Mouse (Mus musculus) embryonic facial prominence, embryonic 10.5 days (tissue): ENCODE data around the gene Mcm5. TPM values are rescaled to one million over a fixed set of nuclear protein-coding genes. Genes with fewer than 3 reads are reported as not detected.

Experiments
- DNase-seq: peaks from one replicate; pipeline ENCODE4 v3.0.0-alpha.2; 2017; ENCODE audit warnings: low spot score
- H3K27ac ChIP-seq: fragments of 300-500 bp; sonication (generic); replicated peaks from 2 replicates; pipeline ENCODE4 v1.5.1; 2016; ENCODE audit warnings: mild to moderate bottlenecking
- H3K27me3 ChIP-seq: fragments of 300-500 bp; sonication (generic); replicated peaks from 2 replicates; pipeline ENCODE4 v1.6.1; 2016; ENCODE audit warnings: low read depth, mild to moderate bottlenecking; ENCODE audit not compliant: poor library complexity, severe bottlenecking
- H3K36me3 ChIP-seq: fragments of 300-500 bp; sonication (generic); replicated peaks from 2 replicates; pipeline ENCODE4 v1.6.1; 2016; ENCODE audit warnings: mild to moderate bottlenecking, moderate library complexity
- H3K4me1 ChIP-seq: fragments of 300-500 bp; sonication (generic); 2 replicates; pipeline ENCODE4 v1.6.1; 2016
- H3K4me3 ChIP-seq: fragments of 300-500 bp; sonication (generic); 2 replicates; pipeline ENCODE4 v1.5.1; 2016; ENCODE audit warnings: mild to moderate bottlenecking, moderate library complexity
- H3K9me3 ChIP-seq: fragments of 300-500 bp; sonication (generic); 2 replicates; pipeline ENCODE4 v1.6.1; 2016; ENCODE audit warnings: mild to moderate bottlenecking
- WGBS: fragments of 180-500 bp; shearing (Covaris S2); methylation state at CpG from one replicate; pipeline ENCODE4 v1.1.7; 2016; 5-methylcytosine and 5-hydroxymethylcytosine counted together
- polyA plus RNA-seq: library from polyadenylated mRNA; unstranded; fragments of >200 nt; fragmentation: Nextera tagmentation; extraction: Ambion mirVana; gene quantifications from 2 replicates; pipeline ENCODE4 v1.2.1, GENCODE M21; 2016

Mcm5 gene
- polyA plus RNA-seq, 1 experiment from 2014 or later, result 312 TPM

GRCm38 (mm10) chr8:75082181-75082805 is 27.1 kb upstream of the Mcm5 start:
- Histone ChIP-seq H3K27me3 (no peaks in the 10 kb centered on the region), H3K9me3 (no peaks in the 10 kb centered on the region), H3K4me3 (no peak overlapping the region), H3K36me3 (no peaks in the 10 kb centered on the region), H3K4me1 (peaks cover 10% of the 10 kb centered on the region), H3K27ac (no peak overlapping the region)
- WGBS, result 85% methylated on average over 6 of the region's 6 CpGs
- no peak for DNase-seq

- Histone ChIP-seq H3K27me3 (no peaks in the 10 kb centered on the region), H3K4me1 (peaks cover 11% of the 10 kb centered on the region), H3K4me3 (peak overlapping the region; percentile 52), H3K9me3 (no peaks in the 10 kb centered on the region), H3K27ac (peak overlapping the region; percentile 65), H3K36me3 (no peaks in the 10 kb centered on the region)
- 7% methylated on average over 17 of the region's 17 CpGs for WGBS
- DNase-seq, result peak; percentile 94
Observed at GRCm38 (mm10) chr8:75083846-75084245, 25.5 kb upstream of the Mcm5 start.

- no peak for DNase-seq
- peak overlapping the region; percentile 65 for H3K27ac ChIP-seq
- WGBS, result 79% methylated on average over 3 of the region's 3 CpGs
Observed at GRCm38 (mm10) chr8:75084382-75085064, 24.8 kb upstream of the Mcm5 start.

GRCm38 (mm10) chr8:75086002-75086401 is 23.4 kb upstream of the Mcm5 start:
- H3K27ac ChIP-seq, result no peak overlapping the region
- H3K4me3 ChIP-seq, result no peak overlapping the region
- peaks cover 22% of the 10 kb centered on the region for H3K4me1 ChIP-seq
- 88% methylated on average over 2 of the region's 2 CpGs for WGBS
- H3K27me3 ChIP-seq, result 0 out of 2 replicates have a peak, but pooled peaks cover 3% of the 10 kb centered on the region
- H3K9me3 ChIP-seq, result no peaks in the 10 kb centered on the region
- no peak for DNase-seq
- H3K36me3 ChIP-seq, result no peaks in the 10 kb centered on the region

More at GRCm38 (mm10) chr8:75084382-75085064, 24.8 kb upstream of the Mcm5 start:
- Histone ChIP-seq H3K9me3 (no peaks in the 10 kb centered on the region), H3K27me3 (no peaks in the 10 kb centered on the region), H3K4me1 (peaks cover 18% of the 10 kb centered on the region), H3K4me3 (peak overlapping the region; percentile 52; the same call in 1 of the 2 replicates), H3K36me3 (no peaks in the 10 kb centered on the region)

GRCm38 (mm10) chr8:75087127-75087526 is 22.2 kb upstream of the Mcm5 start:
- Histone ChIP-seq H3K4me3 (no peak overlapping the region), H3K9me3 (no peaks in the 10 kb centered on the region), H3K27me3 (0 out of 2 replicates have a peak, but pooled peaks cover 3% of the 10 kb centered on the region), H3K36me3 (no peaks in the 10 kb centered on the region), H3K27ac (no peak overlapping the region), H3K4me1 (peaks cover 22% of the 10 kb centered on the region)
- DNase-seq, result no peak

- DNase-seq, result peak; percentile 74
- Histone ChIP-seq H3K27ac (peak overlapping the region; percentile 83), H3K4me1 (peaks cover 20% of the 10 kb centered on the region), H3K4me3 (peak overlapping the region; percentile 38; the same call in 1 of the 2 replicates), H3K27me3 (0 out of 2 replicates have a peak, but pooled peaks cover 3% of the 10 kb centered on the region), H3K36me3 (no peaks in the 10 kb centered on the region), H3K9me3 (no peaks in the 10 kb centered on the region)
- WGBS, result 29% methylated on average over 6 of the region's 6 CpGs
Observed at GRCm38 (mm10) chr8:75088989-75089881, 20.1 kb upstream of the Mcm5 start.

- no peaks in the 10 kb centered on the region for H3K9me3 ChIP-seq
- peaks cover 3% of the 10 kb centered on the region for H3K36me3 ChIP-seq
- H3K27ac ChIP-seq, result no peak overlapping the region
- no peak for DNase-seq
- peaks cover 20% of the 10 kb centered on the region for H3K4me1 ChIP-seq
- 76% methylated on average over 4 of the region's 4 CpGs for WGBS
- H3K4me3 ChIP-seq, result no peak overlapping the region
- 0 out of 2 replicates have a peak, but pooled peaks cover 3% of the 10 kb centered on the region for H3K27me3 ChIP-seq
Observed at GRCm38 (mm10) chr8:75090781-75091365, 18.5 kb upstream of the Mcm5 start.

- Histone ChIP-seq H3K27ac (peak within 1 kb of the TSS; percentile 87), H3K4me1 (peaks cover 20% of the 10 kb centered on the region), H3K4me3 (peak within 1 kb of the TSS; percentile 76), H3K27me3 (0 out of 2 replicates have a peak, but pooled peaks cover 3% of the 10 kb centered on the region), H3K36me3 (peaks cover 30% of the 10 kb centered on the region), H3K9me3 (no peaks in the 10 kb centered on the region)
- WGBS, result 1% methylated on average over 36 of the region's 36 CpGs
- peak; percentile 94 for DNase-seq
Observed at GRCm38 (mm10) chr8:75093399-75094156, 15.8 kb upstream of the Mcm5 start, which contains the start of gene Hmox1. Gene Hmox1 (plus strand): TSS chr8:75093621.

GRCm38 (mm10) chr8:75102956-75103355 is 6.4 kb upstream of the Mcm5 start:
- Histone ChIP-seq H3K4me3 (no peak overlapping the region), H3K9me3 (no peaks in the 10 kb centered on the region), H3K4me1 (peaks cover 3% of the 10 kb centered on the region; the same call in 1 of the 2 replicates), H3K27ac (no peak overlapping the region), H3K36me3 (peaks cover 24% of the 10 kb centered on the region), H3K27me3 (no peaks in the 10 kb centered on the region)
- no peak for DNase-seq
- WGBS, result 87% methylated on average over 4 of the region's 4 CpGs

GRCm38 (mm10) chr8:75103376-75103878 is 5.9 kb upstream of the Mcm5 start:
- Histone ChIP-seq H3K27me3 (no peaks in the 10 kb centered on the region), H3K4me1 (peaks cover 3% of the 10 kb centered on the region; the same call in 1 of the 2 replicates), H3K4me3 (no peak overlapping the region), H3K27ac (no peak overlapping the region), H3K36me3 (peaks cover 19% of the 10 kb centered on the region), H3K9me3 (no peaks in the 10 kb centered on the region)
- WGBS, result 48% methylated on average over 8 of the region's 8 CpGs
- no peak for DNase-seq

GRCm38 (mm10) chr8:75108527-75109235 is 688 bp upstream of the Mcm5 start:
- Histone ChIP-seq H3K36me3 (peaks cover 36% of the 10 kb centered on the region), H3K27ac (peak overlapping the region; percentile 99), H3K9me3 (no peaks in the 10 kb centered on the region), H3K4me1 (peaks cover 26% of the 10 kb centered on the region), H3K27me3 (no peaks in the 10 kb centered on the region), H3K4me3 (peak overlapping the region; percentile 84)
- DNase-seq, result peak; percentile 87
- WGBS, result under 1% methylated on average over 9 of the region's 9 CpGs
